Mouse (Mus musculus) telencephalon, adult 2 months (tissue): ENCODE results near the gene Rtp4.

Experiments
- DNase-seq: peaks from one replicate; pipeline ENCODE4 v3.0.0-alpha.2; 2011; ENCODE audit warnings: low read depth, low spot score

Gene Rtp4

GRCm38 (mm10) chr16:23513401-23513800 is 6.7 kb upstream of the Rtp4 start:
- no peak for DNase-seq

DNA sequence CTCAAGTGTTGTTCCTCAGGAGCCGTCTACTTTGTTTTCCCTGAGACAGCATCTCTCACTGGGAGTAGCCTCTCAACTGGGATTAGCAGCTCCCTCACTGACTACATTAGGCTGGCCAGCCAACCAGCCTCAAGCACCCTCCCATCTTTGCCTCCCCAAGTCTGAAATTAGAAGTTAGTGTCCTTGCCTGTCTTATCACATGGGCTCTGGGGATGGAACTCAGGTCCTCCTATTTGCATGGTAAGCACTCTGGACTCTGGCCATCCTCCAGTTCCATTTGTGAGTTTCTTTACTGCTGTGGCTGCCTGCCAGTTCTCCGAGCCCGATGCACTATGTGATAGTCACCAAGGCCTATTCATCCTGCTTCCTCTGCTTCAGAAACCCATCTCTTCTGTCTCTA is 4.3 kb upstream of the Rtp4 start:
- no peak for DNase-seq

DNA sequence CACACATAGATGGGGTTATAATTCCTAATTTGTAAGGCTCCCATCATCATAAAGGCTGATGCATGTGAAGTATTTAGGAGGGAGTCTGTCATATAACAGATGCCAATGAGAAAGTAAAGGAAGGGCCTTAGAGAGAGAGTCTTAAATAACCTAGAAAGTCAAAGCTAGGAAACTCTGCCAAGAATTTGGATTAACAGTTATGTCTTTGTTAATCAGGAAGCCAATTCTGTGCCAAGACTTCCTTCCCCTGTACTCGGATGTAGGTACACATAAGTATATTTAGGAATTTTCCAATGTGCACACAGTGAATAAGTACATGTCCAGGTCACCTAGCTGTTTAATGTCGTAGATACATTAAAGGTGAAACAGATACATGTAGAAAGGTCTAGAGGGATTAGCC is 3.5 kb upstream of the Rtp4 start:
- no peak for DNase-seq

- DNase-seq: no peak
Observed at GRCm38 (mm10) chr16:23517230-23517629, 2.9 kb upstream of the Rtp4 start.

DNA sequence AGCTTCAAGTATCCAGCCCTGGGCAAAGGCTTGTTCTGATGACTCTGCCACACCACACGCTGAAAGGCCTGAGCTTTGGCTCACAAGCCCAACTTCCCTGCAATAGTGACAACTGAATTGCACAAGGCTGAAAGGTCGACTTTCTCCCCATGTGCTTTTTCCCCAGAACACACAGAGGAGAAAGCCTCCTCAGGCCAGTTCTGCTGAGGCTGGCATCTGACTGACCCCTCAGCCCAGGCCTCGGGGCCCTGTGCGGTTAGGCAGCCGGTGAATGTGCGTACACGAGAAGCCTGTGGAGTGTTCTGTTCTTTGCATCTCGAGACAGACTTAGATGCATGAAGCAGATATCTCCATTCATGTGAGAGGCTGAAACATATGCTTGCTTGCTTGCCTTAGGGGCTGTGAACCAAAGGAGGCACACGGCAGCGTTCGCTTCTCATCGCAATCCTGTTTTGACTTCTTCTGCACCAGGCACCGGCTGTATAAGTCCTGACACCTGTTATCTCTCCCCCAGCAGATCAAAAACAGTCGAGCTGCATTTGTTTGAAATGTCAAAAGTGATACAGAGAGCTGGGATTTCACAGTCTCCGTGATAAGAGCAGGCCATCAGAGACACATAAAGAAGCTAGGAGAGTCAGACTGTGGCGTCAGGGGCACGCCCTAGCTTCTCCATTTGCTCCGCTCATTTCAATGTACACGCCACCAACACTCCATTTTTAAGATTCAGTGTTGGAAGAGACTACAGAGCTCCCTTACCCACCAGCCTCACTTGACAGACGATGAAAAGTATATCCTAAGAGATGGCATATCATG is 2.1 kb upstream of the Rtp4 start:
- DNase-seq: no peak

GRCm38 (mm10) chr16:23518567-23519369 is 1.3 kb upstream of the Rtp4 start:
- no peak for DNase-seq

- DNase-seq: peak; percentile 71
Observed at GRCm38 (mm10) chr16:23519771-23520170, 320 bp upstream of the Rtp4 start.

- DNase-seq: no peak
Observed at GRCm38 (mm10) chr16:23521092-23521491, 1.0 kb downstream of the Rtp4 start.

- DNase-seq: no peak
Observed at GRCm38 (mm10) chr16:23522081-23522480, 2.0 kb downstream of the Rtp4 start.

- DNase-seq: no peak
Observed at GRCm38 (mm10) chr16:23529186-23529585, 9.1 kb downstream of the Rtp4 start.

DNA sequence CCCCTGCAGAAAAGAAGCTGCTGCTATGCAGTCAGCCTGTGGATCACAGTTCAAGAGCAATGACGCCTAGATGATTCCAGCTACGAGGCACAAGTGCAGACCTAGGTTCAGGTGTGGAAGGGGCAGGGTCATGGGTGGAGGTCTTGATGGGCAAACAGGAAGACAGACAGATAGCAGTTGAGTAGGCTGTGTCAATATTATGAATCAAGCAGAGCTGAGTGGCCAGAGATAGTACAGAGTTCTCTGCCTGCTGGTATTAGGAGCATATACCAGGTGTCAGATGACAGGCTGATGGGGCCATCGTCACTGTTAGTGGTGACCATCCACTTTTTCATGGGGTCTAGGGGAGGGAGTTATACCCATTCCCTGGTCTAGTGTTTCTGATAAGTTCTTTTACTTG is 13.6 kb downstream of the Rtp4 start:
- DNase-seq: no peak

GRCm38 (mm10) chr16:23541046-23541445 is 21.0 kb downstream of the Rtp4 start:
- no peak for DNase-seq

GRCm38 (mm10) chr16:23542866-23543265 is 22.8 kb downstream of the Rtp4 start:
- DNase-seq: no peak

DNA sequence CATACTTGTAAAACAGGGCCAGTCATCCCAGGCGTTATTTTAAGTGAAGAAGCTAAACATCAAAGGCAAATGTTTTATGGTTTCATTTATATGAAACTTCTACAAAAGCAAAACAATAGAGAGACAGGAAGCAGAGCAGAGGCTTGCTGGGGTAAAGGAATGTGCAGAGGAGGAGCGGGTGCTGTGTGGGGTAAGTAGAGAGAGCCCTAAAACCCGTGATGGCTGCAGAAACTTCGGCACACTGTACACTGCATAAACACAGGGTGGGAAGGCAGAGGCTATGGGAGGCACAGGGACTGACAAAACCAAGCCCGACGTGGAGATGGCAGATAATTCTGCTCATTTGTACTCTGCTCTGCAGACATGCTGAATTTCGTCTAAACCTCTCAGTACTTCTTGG is 24.3 kb downstream of the Rtp4 start:
- no peak for DNase-seq

GRCm38 (mm10) chr16:23547783-23548182 is 27.7 kb downstream of the Rtp4 start:
- no peak for DNase-seq

GRCm38 (mm10) chr16:23550346-23550980 is 30.4 kb downstream of the Rtp4 start:
- peak; percentile 47 for DNase-seq

- DNase-seq: peak; percentile 8
Observed at GRCm38 (mm10) chr16:23550981-23551582, 31.0 kb downstream of the Rtp4 start.

DNA sequence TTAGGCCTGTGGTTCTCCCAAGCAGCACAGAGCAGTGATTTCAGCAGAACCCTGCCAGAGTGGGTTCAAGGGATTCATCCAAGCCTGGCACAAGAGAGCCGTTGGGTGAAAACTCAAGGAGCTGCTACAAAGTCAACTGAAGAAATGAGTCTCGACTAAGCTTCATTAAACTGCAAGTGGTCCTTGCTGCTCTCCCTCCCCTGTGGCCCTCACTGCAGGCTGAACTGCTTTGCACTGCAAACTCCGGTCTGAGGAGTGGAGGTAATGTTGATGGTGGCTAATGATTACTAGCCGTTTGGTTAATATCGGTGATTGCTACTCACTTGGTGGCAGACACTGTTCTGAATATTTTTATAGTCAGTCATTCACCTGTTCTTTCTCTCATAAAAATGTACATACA is 34.6 kb downstream of the Rtp4 start:
- no peak for DNase-seq

GRCm38 (mm10) chr16:23557195-23557594 is 37.1 kb downstream of the Rtp4 start:
- DNase-seq: no peak

GRCm38 (mm10) chr16:23557669-23558068 is 37.6 kb downstream of the Rtp4 start:
- DNase-seq: no peak

DNA sequence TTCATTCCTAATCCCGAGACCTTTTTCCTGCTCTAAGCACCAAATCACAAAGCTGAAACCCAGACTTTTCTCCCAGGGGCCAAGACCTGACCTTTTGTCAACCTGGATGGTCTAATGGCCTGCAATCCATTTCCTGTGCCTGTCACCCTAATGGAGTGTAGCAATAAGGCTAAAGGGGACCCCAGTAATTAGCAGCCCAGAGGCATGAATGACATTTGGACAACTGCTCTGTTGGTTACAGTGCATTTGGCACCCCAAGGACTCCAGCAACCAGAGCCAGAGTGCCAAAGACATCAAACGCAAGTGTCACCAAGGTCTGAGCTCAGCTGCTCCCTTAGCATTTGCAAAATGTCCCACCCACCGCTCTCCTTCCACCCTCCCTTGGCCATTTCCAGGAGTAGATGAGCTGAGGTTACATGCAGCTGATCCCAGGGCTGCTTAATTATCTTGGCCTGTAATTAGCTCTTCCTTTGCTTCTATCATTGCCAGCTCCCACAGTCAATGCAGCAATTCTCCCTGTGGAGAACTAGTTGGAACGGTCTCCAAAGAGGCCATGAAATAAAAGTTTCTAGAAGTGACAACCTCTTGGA is 48.4 kb downstream of the Rtp4 start:
- DNase-seq: no peak

DNA sequence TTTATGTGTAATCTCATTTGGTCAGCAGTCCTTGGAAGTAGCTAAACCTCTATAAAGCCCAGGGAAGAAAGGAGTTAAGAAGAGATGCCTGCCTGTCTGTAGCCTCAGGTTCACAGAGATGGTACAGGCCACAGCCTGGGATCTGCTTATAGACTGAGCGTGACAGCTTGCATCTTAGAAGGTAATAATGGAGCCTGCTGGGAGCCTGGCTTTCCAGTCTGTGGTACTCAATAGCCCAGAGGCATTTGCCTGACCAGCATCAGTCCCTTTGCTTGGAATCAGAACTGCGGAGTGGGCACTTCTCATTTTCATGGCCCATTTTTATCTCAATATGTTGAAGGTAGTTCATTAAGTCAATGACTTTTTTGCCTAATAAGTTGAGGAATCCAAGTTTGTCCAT is 54.5 kb downstream of the Rtp4 start:
- DNase-seq: no peak
